Mouse (Mus musculus): ENCODE results near the gene Inpp5f. TPM values are rescaled to one million over a fixed set of nuclear protein-coding genes. Genes with fewer than 3 reads are reported as not detected.
"Not testable (repeated sequence)": the region's sequence is repeated elsewhere in the genome, so short reads cannot be mapped to it uniquely, and the experiment has no call there.

Gene Inpp5f
- 295 and 316 TPM in 2 replicates for polyA plus RNA-seq (2015; fragmentation: Nextera tagmentation; extraction: Ambion mirVana)

GRCm38 (mm10) chr7:128610897-128611798 is at the start of gene Inpp5f:
Gene Inpp5f, plus strand, starts transcription at chr7:128611328.
- Histone ChIP-seq H3K9ac (replicated peaks) (peak within 1 kb of the TSS; percentile 78), H3K9me3 (no peaks in the 10 kb centered on the region), H3K27me3 (no peaks in the 10 kb centered on the region), H3K27ac (replicated peaks) (peak within 1 kb of the TSS; percentile 81), H3K4me1 (peaks cover 13% of the 10 kb centered on the region), H3K4me3 (peak within 1 kb of the TSS; percentile 69), H3K4me2 (replicated peaks) (peak within 1 kb of the TSS; percentile 84), H3K36me3 (no peaks in the 10 kb centered on the region)
- WGBS = 2% methylated on average over 67 of the region's 68 CpGs
- peak; percentile 96 for ATAC-seq (replicated peaks)

- no peaks in the 10 kb centered on the region for H3K27me3 ChIP-seq
- no peak overlapping the region for H3K4me2 ChIP-seq (replicated peaks)
- H3K4me3 ChIP-seq = no peak overlapping the region
- H3K9ac ChIP-seq (replicated peaks) = no peak overlapping the region
- no peaks in the 10 kb centered on the region for H3K4me1 ChIP-seq
- H3K9me3 ChIP-seq = no peaks in the 10 kb centered on the region
- 45% methylated on average over 4 of the region's 4 CpGs for WGBS
- H3K27ac ChIP-seq (replicated peaks) = no peak overlapping the region
- ATAC-seq (replicated peaks) = no peak
- H3K36me3 ChIP-seq = no peaks in the 10 kb centered on the region
Observed at GRCm38 (mm10) chr7:128563373-128563772, 47.8 kb upstream of the Inpp5f start.

- H3K9me3 ChIP-seq = no peaks in the 10 kb centered on the region
- no peak overlapping the region for H3K9ac ChIP-seq (replicated peaks)
- H3K27me3 ChIP-seq = no peaks in the 10 kb centered on the region
- H3K4me3 ChIP-seq = no peak overlapping the region
- H3K27ac ChIP-seq (replicated peaks) = no peak overlapping the region
- no peak for ATAC-seq (replicated peaks)
- H3K4me1 ChIP-seq = no peaks in the 10 kb centered on the region
- no peaks in the 10 kb centered on the region for H3K36me3 ChIP-seq
- WGBS = 76% methylated on average over 4 of the region's 7 CpGs
- no peak overlapping the region for H3K4me2 ChIP-seq (replicated peaks)
Observed at GRCm38 (mm10) chr7:128566311-128566710, 44.8 kb upstream of the Inpp5f start.

- Histone ChIP-seq H3K36me3 (no peaks in the 10 kb centered on the region), H3K27me3 (no peaks in the 10 kb centered on the region), H3K4me3 (no peak overlapping the region), H3K4me2 (replicated peaks) (no peak overlapping the region), H3K4me1 (no peaks in the 10 kb centered on the region), H3K9me3 (no peaks in the 10 kb centered on the region), H3K27ac (replicated peaks) (no peak overlapping the region), H3K9ac (replicated peaks) (no peak overlapping the region)
- WGBS = 83% methylated on average over 8 of the region's 8 CpGs
- ATAC-seq (replicated peaks) = no peak
Observed at GRCm38 (mm10) chr7:128567561-128568244, 43.4 kb upstream of the Inpp5f start.

GRCm38 (mm10) chr7:128569429-128569828 is 41.7 kb upstream of the Inpp5f start:
- not testable (repeated sequence) for H3K27me3 ChIP-seq; H3K4me2 ChIP-seq (replicated peaks); H3K4me1 ChIP-seq; H3K9me3 ChIP-seq; H3K36me3 ChIP-seq; H3K9ac ChIP-seq (replicated peaks); ATAC-seq (replicated peaks); H3K27ac ChIP-seq (replicated peaks); H3K4me3 ChIP-seq
- 90% methylated on average over 2 of the region's 2 CpGs for WGBS

- no peaks in the 10 kb centered on the region for H3K4me1 ChIP-seq
- H3K27me3 ChIP-seq = no peaks in the 10 kb centered on the region
- 93% methylated on average over 8 of the region's 8 CpGs for WGBS
- no peak overlapping the region for H3K4me2 ChIP-seq (replicated peaks)
- no peaks in the 10 kb centered on the region for H3K36me3 ChIP-seq
- no peak for ATAC-seq (replicated peaks)
- H3K27ac ChIP-seq (replicated peaks) = no peak overlapping the region
- H3K9me3 ChIP-seq = no peaks in the 10 kb centered on the region
- H3K4me3 ChIP-seq = no peak overlapping the region
- H3K9ac ChIP-seq (replicated peaks) = no peak overlapping the region
Observed at GRCm38 (mm10) chr7:128569987-128570656, 41.0 kb upstream of the Inpp5f start.

GRCm38 (mm10) chr7:128570657-128571056 is 40.5 kb upstream of the Inpp5f start:
- H3K4me1 ChIP-seq; H3K4me3 ChIP-seq; H3K27me3 ChIP-seq; H3K9me3 ChIP-seq; H3K27ac ChIP-seq (replicated peaks); H3K36me3 ChIP-seq; ATAC-seq (replicated peaks); H3K4me2 ChIP-seq (replicated peaks); H3K9ac ChIP-seq (replicated peaks): not testable (repeated sequence)
- 94% methylated on average over 7 of the region's 7 CpGs for WGBS

GRCm38 (mm10) chr7:128572030-128572429 is 39.1 kb upstream of the Inpp5f start:
- no peak for ATAC-seq (replicated peaks)
- Histone ChIP-seq H3K9ac (replicated peaks) (no peak overlapping the region), H3K36me3 (no peaks in the 10 kb centered on the region), H3K27me3 (no peaks in the 10 kb centered on the region), H3K27ac (replicated peaks) (no peak overlapping the region), H3K4me2 (replicated peaks) (no peak overlapping the region), H3K4me3 (no peak overlapping the region), H3K9me3 (no peaks in the 10 kb centered on the region), H3K4me1 (no peaks in the 10 kb centered on the region)
- 68% methylated on average over 4 of the region's 4 CpGs for WGBS

- 87% methylated on average over 5 of the region's 5 CpGs for WGBS
- ATAC-seq (replicated peaks) = no peak
Observed at GRCm38 (mm10) chr7:128575211-128575610, 35.9 kb upstream of the Inpp5f start.

GRCm38 (mm10) chr7:128575794-128576193 is 35.3 kb upstream of the Inpp5f start:
- no peak for ATAC-seq (replicated peaks)
- H3K9me3 ChIP-seq = no peaks in the 10 kb centered on the region

More at GRCm38 (mm10) chr7:128575211-128575610, 35.9 kb upstream of the Inpp5f start:
- no peaks in the 10 kb centered on the region for H3K27me3 ChIP-seq
- no peak overlapping the region for H3K4me2 ChIP-seq (replicated peaks)
- H3K9ac ChIP-seq (replicated peaks) = no peak overlapping the region
- no peak overlapping the region for H3K27ac ChIP-seq (replicated peaks)
- H3K36me3 ChIP-seq = no peaks in the 10 kb centered on the region
- H3K9me3 ChIP-seq = no peaks in the 10 kb centered on the region
- no peaks in the 10 kb centered on the region for H3K4me1 ChIP-seq
- H3K4me3 ChIP-seq = no peak overlapping the region

GRCm38 (mm10) chr7:128577607-128578006 is 33.5 kb upstream of the Inpp5f start:
- H3K9ac ChIP-seq (replicated peaks) = no peak overlapping the region
- H3K27ac ChIP-seq (replicated peaks) = no peak overlapping the region
- WGBS = 92% methylated on average over 1 of the region's 1 CpGs
- no peak overlapping the region for H3K4me3 ChIP-seq
- no peaks in the 10 kb centered on the region for H3K36me3 ChIP-seq
- no peak overlapping the region for H3K4me2 ChIP-seq (replicated peaks)
- H3K4me1 ChIP-seq = peaks cover 10% of the 10 kb centered on the region
- no peaks in the 10 kb centered on the region for H3K27me3 ChIP-seq
- H3K9me3 ChIP-seq = no peaks in the 10 kb centered on the region
- no peak for ATAC-seq (replicated peaks)

More at GRCm38 (mm10) chr7:128575794-128576193, 35.3 kb upstream of the Inpp5f start:
- Histone ChIP-seq H3K4me1 (no peaks in the 10 kb centered on the region), H3K27ac (replicated peaks) (no peak overlapping the region), H3K9ac (replicated peaks) (no peak overlapping the region), H3K36me3 (no peaks in the 10 kb centered on the region), H3K4me2 (replicated peaks) (no peak overlapping the region), H3K4me3 (no peak overlapping the region), H3K27me3 (no peaks in the 10 kb centered on the region)
- WGBS = 87% methylated on average over 2 of the region's 2 CpGs

All from forebrain, embryonic 15.5 days (tissue).